Mouse (Mus musculus) urinary bladder, postnatal 14 days (tissue): Measurements from ENCODE around the gene Dhrs9.

Source experiments
- DNase-seq: peaks from one replicate; pipeline ENCODE4 v3.0.0; 2021; ENCODE audit warnings: low spot score

Gene Dhrs9

DNA sequence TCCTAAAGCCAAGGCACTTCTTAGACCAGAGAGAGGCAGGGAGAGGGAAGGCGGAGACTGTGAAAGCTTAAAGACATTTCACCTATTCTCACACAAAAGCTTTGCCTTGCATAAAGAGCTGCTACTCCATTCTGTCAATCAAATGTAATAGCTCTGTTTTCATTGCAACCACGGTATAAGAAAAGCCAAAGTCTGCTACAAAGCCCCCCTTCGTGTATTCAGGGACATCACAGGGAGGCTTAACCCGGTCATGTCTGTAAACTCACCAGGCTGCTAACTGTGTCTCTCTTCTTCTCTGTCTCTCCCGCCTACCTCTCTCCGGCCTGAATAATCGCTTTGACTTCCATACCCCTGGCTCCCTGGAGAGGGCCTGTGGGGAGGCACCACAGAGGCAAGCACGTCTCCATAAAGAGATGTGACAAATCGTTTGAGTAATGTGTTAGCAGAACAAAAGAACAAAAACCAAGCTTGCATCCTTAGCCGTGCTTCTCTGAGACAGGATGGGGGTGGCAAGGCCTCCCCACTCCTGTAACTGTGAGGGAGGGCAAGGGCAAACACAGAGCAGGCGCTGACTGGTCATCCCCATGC lies 38.1 kb downstream of the Dhrs9 start:
- DNase-seq: no peak

DNA sequence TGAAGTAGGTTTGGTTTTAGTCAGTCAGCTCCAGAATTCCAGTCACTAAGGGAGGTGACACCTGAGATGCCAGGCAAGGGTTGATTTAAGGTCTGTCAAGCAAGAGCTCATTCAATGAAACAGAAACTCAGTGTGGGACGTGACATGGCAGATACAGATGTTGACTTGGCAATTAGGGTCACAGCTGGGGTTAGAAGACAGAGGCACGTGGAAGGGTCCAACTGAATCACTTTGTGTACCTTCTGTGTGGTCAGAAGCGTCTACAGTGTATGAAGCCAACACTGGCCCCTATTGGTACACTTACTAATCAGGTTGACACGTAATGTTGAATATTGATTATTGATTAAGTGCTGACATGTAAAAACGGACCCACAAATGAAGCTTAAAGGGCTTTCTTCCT lies 44.6 kb downstream of the Dhrs9 start:
- DNase-seq: no peak

GRCm38 (mm10) chr2:69426081-69426480 lies 45.8 kb downstream of the Dhrs9 start:
- no peak for DNase-seq

GRCm38 (mm10) chr2:69427141-69427540 lies 46.9 kb downstream of the Dhrs9 start:
- no peak for DNase-seq

- DNase-seq: peak; percentile 83
Observed at GRCm38 (mm10) chr2:69428116-69428515, 47.9 kb downstream of the Dhrs9 start.

GRCm38 (mm10) chr2:69441656-69442055 lies 61.4 kb downstream of the Dhrs9 start:
- DNase-seq: no peak

DNA sequence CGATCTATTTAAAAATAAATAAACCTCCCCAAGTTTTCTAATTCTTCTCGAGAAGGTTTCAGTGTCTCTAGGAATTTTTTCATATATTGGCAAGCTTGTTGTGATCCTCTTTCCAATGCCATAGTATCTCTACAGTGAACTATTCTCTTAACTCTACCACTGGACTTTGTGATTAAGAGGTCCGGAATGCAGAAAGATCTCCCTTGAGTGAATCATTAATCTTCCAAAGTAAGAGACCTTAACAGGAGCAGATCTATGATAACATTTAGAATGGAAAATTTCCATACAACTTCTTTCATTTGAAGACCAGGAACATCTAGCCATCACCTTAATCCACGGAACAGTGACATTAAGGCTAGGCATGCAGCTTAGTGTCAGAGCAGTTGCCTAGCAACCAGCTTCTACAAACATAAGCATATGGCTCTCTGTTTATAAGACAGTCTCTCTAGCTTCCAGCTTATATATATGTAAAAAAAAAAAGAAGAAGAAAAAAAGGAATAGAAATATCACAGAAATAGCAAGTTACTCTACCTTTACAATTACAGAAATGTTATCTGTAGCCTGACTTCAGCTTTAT lies 65.7 kb downstream of the Dhrs9 start:
- no peak for DNase-seq

DNA sequence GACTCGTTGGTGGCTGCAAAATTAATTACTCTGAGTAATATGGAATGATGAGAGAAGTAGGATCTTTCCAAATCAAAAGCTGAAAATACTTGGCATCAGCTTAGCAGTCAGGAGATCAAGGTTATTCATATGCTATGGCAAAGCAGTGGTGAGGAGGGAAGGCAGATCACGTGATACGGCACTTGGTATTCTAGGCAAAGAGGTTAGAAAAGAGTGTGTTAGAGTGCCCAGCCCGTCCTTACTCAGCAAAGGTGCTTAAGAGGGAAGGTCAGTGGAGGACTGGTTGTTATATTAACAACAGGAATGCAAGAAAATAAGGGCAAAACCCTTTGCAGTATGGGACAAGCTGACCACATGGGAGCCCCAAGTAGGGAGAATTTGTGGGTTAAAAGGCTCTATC lies 68.3 kb downstream of the Dhrs9 start:
- DNase-seq: no peak

GRCm38 (mm10) chr2:69451128-69451527 lies 70.9 kb downstream of the Dhrs9 start:
- no peak for DNase-seq
